Comparison of ENCODE assay signal across 18 mouse cellular contexts in genomic region chr11:50628915-50629314, GRCm38 (mm10). TPM values are rescaled to one million over a fixed set of nuclear protein-coding genes. Genes with fewer than 3 reads are reported as not detected.
DNase-seq lines count a peak whose midpoint lies in the region; ATAC-seq lines count a peak whose summit lies in the region.
"Had no signal": no experiment of that assay in that cellular context is flagged by ENCODE, and none has a peak within 500 bp of the region (broad histone marks: within the 10 kb centered on the region; RNA-seq: fewer than 3 reads in every experiment).

No protein-coding gene starts in this region.

- peaks cover 24% of the 10 kb centered on the region for H3K4me1 ChIP-seq in hindbrain, embryonic 13.5 days (replicated peaks)
- no peaks in the 10 kb centered on the region for H3K4me1 ChIP-seq in hindbrain, embryonic 11.5 days (replicated peaks; ENCODE audit: control insufficient read depth, insufficient read depth, low read length)
- H3K4me1 ChIP-seq in forebrain, embryonic 14.5 days (ENCODE audit: control insufficient read depth, insufficient read depth, low read length): peaks cover 14% of the 10 kb centered on the region; the same call in 1 of the 2 replicates
- H3K4me1 ChIP-seq in midbrain, embryonic 15.5 days: no peaks in the 10 kb centered on the region

- H3K9ac ChIP-seq in hindbrain, embryonic 13.5 days: no peak overlapping the region
- no peak overlapping the region for H3K9ac ChIP-seq in hindbrain, embryonic 11.5 days (ENCODE audit: low read depth, low read length)
- no peak overlapping the region for H3K9ac ChIP-seq in forebrain, embryonic 14.5 days (ENCODE audit: low read length)
- H3K9ac ChIP-seq in midbrain, embryonic 15.5 days: no peak overlapping the region
- H3K9ac ChIP-seq: heart, embryonic 13.5 days had no signal

- no peak overlapping the region for H3K4me3 ChIP-seq in hindbrain, embryonic 13.5 days
- no peak overlapping the region for H3K4me3 ChIP-seq in hindbrain, embryonic 11.5 days (ENCODE audit: low read depth, low read length)
- H3K4me3 ChIP-seq in forebrain, embryonic 14.5 days (ENCODE audit: low read depth, low read length): no peak overlapping the region
- H3K4me3 ChIP-seq in midbrain, embryonic 15.5 days: no peak overlapping the region
- H3K4me3 ChIP-seq: heart, embryonic 13.5 days had no signal

- peak; percentile 69 for ATAC-seq in hindbrain, embryonic 13.5 days (ENCODE audit: low FRiP score)
- no peak for ATAC-seq in hindbrain, embryonic 11.5 days (ENCODE audit: low FRiP score)
- ATAC-seq in forebrain, embryonic 14.5 days: peak; percentile 75
- ATAC-seq in midbrain, embryonic 15.5 days (replicated peaks): no peak
- ATAC-seq in granulocyte monocyte progenitor cell, adult 5-6 weeks (replicated peaks; ENCODE audit: poor library complexity, severe bottlenecking): no peak
- ATAC-seq: intestine, embryonic 16.5 days had no signal

- H3K27me3 ChIP-seq in hindbrain, embryonic 13.5 days: no peaks in the 10 kb centered on the region
- H3K27me3 ChIP-seq in hindbrain, embryonic 11.5 days (ENCODE audit: control insufficient read depth, insufficient read depth, low read length): no peaks in the 10 kb centered on the region
- no peaks in the 10 kb centered on the region for H3K27me3 ChIP-seq in forebrain, embryonic 14.5 days (replicated peaks; ENCODE audit: control insufficient read depth, insufficient read depth, low read length)
- H3K27me3 ChIP-seq in midbrain, embryonic 15.5 days (replicated peaks): no peaks in the 10 kb centered on the region
- H3K27me3 ChIP-seq: heart, embryonic 13.5 days had no signal

- H3K27ac ChIP-seq in hindbrain, embryonic 13.5 days: peak overlapping the region; percentile 49
- no peak overlapping the region for H3K27ac ChIP-seq in hindbrain, embryonic 11.5 days (ENCODE audit: low read depth, low read length)
- peak overlapping the region; percentile 71 for H3K27ac ChIP-seq in forebrain, embryonic 14.5 days (ENCODE audit: low read depth, low read length)
- peak overlapping the region; percentile 45; the same call in 1 of the 2 replicates for H3K27ac ChIP-seq in midbrain, embryonic 15.5 days
- H3K27ac ChIP-seq: heart, embryonic 13.5 days had no signal

- no peaks in the 10 kb centered on the region for H3K9me3 ChIP-seq in hindbrain, embryonic 13.5 days
- no peaks in the 10 kb centered on the region for H3K9me3 ChIP-seq in hindbrain, embryonic 11.5 days (ENCODE audit: control insufficient read depth, low read length)
- H3K9me3 ChIP-seq in forebrain, embryonic 14.5 days (replicated peaks; ENCODE audit: control insufficient read depth, low read length): no peaks in the 10 kb centered on the region
- no peaks in the 10 kb centered on the region for H3K9me3 ChIP-seq in midbrain, embryonic 15.5 days
- H3K9me3 ChIP-seq: heart, embryonic 13.5 days had no signal

- DNase-seq in hindbrain, embryonic 11.5 days (ENCODE audit: low spot score): no peak
- peak; percentile 24 for DNase-seq in Muller cell, postnatal 12 days (ENCODE audit: inconsistent ontology term)
- peak; percentile 80 for DNase-seq in forebrain, embryonic 14.5 days (ENCODE audit: low spot score)
- no peak for DNase-seq in gastrocnemius, adult 18-20 months (ENCODE audit: low spot score)
- DNase-seq in gastrocnemius, postnatal 25 days: no peak
- DNase-seq: adrenal gland, adult 8-10 months; cerebellum, adult 18-20 months; cerebellum, postnatal 36 days; heart, adult 11 months; heart, postnatal 36 days; kidney, postnatal 10 days; thymus, postnatal 4 days had no signal

- H3K4me2 ChIP-seq in hindbrain, embryonic 13.5 days: no peak overlapping the region
- no peak overlapping the region for H3K4me2 ChIP-seq in hindbrain, embryonic 11.5 days (replicated peaks; ENCODE audit: low read depth, low read length)
- H3K4me2 ChIP-seq in forebrain, embryonic 14.5 days (ENCODE audit: low read length): no peak overlapping the region
- no peak overlapping the region for H3K4me2 ChIP-seq in midbrain, embryonic 15.5 days
- H3K4me2 ChIP-seq: heart, embryonic 13.5 days had no signal

- H3K36me3 ChIP-seq in hindbrain, embryonic 13.5 days: no peaks in the 10 kb centered on the region
- H3K36me3 ChIP-seq in hindbrain, embryonic 11.5 days (ENCODE audit: control insufficient read depth, insufficient read depth, low read length): no peaks in the 10 kb centered on the region
- H3K36me3 ChIP-seq in forebrain, embryonic 14.5 days (ENCODE audit: control insufficient read depth, insufficient read depth, low read length): no peaks in the 10 kb centered on the region
- H3K36me3 ChIP-seq in midbrain, embryonic 15.5 days (replicated peaks): no peaks in the 10 kb centered on the region
- H3K36me3 ChIP-seq: heart, embryonic 13.5 days had no signal

- 47% methylated on average over 3 of the region's 3 CpGs for WGBS in hindbrain, embryonic 13.5 days
- 57% methylated on average over 3 of the region's 3 CpGs for WGBS in hindbrain, embryonic 11.5 days
- WGBS in forebrain, embryonic 14.5 days: 9% methylated on average over 3 of the region's 3 CpGs
- 38% methylated on average over 3 of the region's 3 CpGs for WGBS in midbrain, embryonic 15.5 days

RNA-seq across cellular contexts. Expression of gene Adamts2, which starts 27.0 kb away (rescaled TPM):
- polyA plus RNA-seq in hindbrain, embryonic 13.5 days (2015; fragmentation: Nextera tagmentation; extraction: Ambion mirVana): 3.4 and 3.8 TPM in 2 replicates
- 1.8 and 2.4 TPM in 2 replicates for polyA plus RNA-seq in hindbrain, embryonic 11.5 days (2014; fragmentation: Nextera tagmentation; extraction: Ambion mirVana)
- polyA plus RNA-seq in forebrain, embryonic 14.5 days (2014; fragmentation: Nextera tagmentation; extraction: Ambion mirVana): 0.69 and 2.1 TPM in 2 replicates
- polyA plus RNA-seq in midbrain, embryonic 15.5 days (2015; fragmentation: Nextera tagmentation; extraction: Ambion mirVana): 3.7 and 5.0 TPM in 2 replicates
- total RNA-seq in gastrocnemius, adult 18-20 months (2021): 1 to 10 TPM; 4.8 to 5.6 TPM
- total RNA-seq in gastrocnemius, postnatal 25 days (2021): 10 to 100 TPM; 15.1 to 16.4 TPM
- total RNA-seq in granulocyte monocyte progenitor cell, adult 5-6 weeks (2014; fragmentation: Nextera tagmentation): not detected in 2 replicates
- total RNA-seq in granulocyte monocyte progenitor cell, adult 5-6 weeks (2017): not detected in 2 replicates
- total RNA-seq: CH12.LX had no signal

Comparison
In these comparisons a context has a peak if more than half of its experiments do, and no peak if none do; other contexts are left out.
1. ATAC-seq: peak in hindbrain, embryonic 13.5 days (single experiment) and forebrain, embryonic 14.5 days (single experiment); none in hindbrain, embryonic 11.5 days (single experiment), midbrain, embryonic 15.5 days (single experiment) and granulocyte monocyte progenitor cell, adult 5-6 weeks (single experiment).
2. DNase-seq: peak in Muller cell, postnatal 12 days (single experiment) and forebrain, embryonic 14.5 days (single experiment); none in hindbrain, embryonic 11.5 days (single experiment), gastrocnemius, adult 18-20 months (single experiment) and gastrocnemius, postnatal 25 days (single experiment).